Mouse (Mus musculus): ENCODE measurements at regions not wholly inside any gene's neighbourhood (a gene's known extent, or its start where the extent isn't known, plus 50 kb on each side); places are given as distances from the start of the nearest gene placed in this dataset.

DNA sequence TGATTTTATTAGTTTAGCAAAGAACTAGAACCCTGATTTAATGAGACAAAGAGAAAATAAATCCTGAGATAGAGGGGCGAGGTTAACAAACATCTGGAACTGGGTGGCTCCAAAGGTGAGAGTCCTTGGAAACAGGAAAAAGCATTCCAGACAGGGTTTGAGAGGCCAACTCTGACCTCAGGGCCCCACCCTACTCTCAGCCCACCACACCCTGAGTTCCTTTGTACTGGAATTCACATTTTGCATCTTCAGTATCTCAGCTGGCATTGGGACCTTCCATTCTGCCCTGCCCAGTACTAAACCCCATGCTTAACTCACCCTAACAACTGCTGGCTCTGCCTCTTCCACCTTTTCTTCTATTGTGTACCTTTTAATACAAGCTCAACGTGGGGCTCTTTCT lies 172.0 kb upstream of the Flrt2 start:
- TF ChIP-seq CTCF (conservative IDR thresholded peaks at IDR 0.05; ENCODE audit: insufficient read depth, insufficient read length, low read depth, low read length) = no peak
- TF ChIP-seq POLR2A (IDR thresholded peaks at IDR 0.05; ENCODE audit: low read depth, low read length) = no peak

Measured in kidney, adult 2 months (tissue).